Mouse (Mus musculus): ENCODE measurements at regions not wholly inside any gene's neighbourhood (a gene's known extent, or its start where the extent isn't known, plus 50 kb on each side); places are given as distances from the start of the nearest gene placed in this dataset.

- DNase-seq (ENCODE audit: low spot score) (no peak), ATAC-seq (ENCODE audit: low FRiP score) (no peak)
- 93% methylated on average over 2 of the region's 2 CpGs for WGBS
- Histone ChIP-seq H3K9me3 (ENCODE audit: control insufficient read depth, low read length) (no peaks in the 10 kb centered on the region), H3K27ac (ENCODE audit: low read depth, low read length) (no peak overlapping the region), H3K4me2 (replicated peaks; ENCODE audit: low read depth, low read length) (no peak overlapping the region), H3K4me1 (replicated peaks; ENCODE audit: control insufficient read depth, insufficient read depth, low read length) (no peaks in the 10 kb centered on the region), H3K36me3 (ENCODE audit: control insufficient read depth, insufficient read depth, low read length) (no peaks in the 10 kb centered on the region), H3K9ac (ENCODE audit: low read depth, low read length) (no peak overlapping the region), H3K4me3 (ENCODE audit: low read depth, low read length) (no peak overlapping the region), H3K27me3 (ENCODE audit: control insufficient read depth, insufficient read depth, low read length) (no peaks in the 10 kb centered on the region)
Observed at GRCm38 (mm10) chr1:88586128-88586527, 76.3 kb upstream of the Glrp1 start.

GRCm38 (mm10) chr1:88584515-88585033 lies 74.7 kb upstream of the Glrp1 start:
- H3K4me1 ChIP-seq (replicated peaks; ENCODE audit: control insufficient read depth, insufficient read depth, low read length), result no peaks in the 10 kb centered on the region
- H3K27me3 ChIP-seq (ENCODE audit: control insufficient read depth, insufficient read depth, low read length), result no peaks in the 10 kb centered on the region
- H3K27ac ChIP-seq (ENCODE audit: low read depth, low read length), result no peak overlapping the region
- WGBS, result 70% methylated on average over 5 of the region's 5 CpGs
- no peaks in the 10 kb centered on the region for H3K36me3 ChIP-seq (ENCODE audit: control insufficient read depth, insufficient read depth, low read length)
- DNase-seq (ENCODE audit: low spot score) (no peak), ATAC-seq (ENCODE audit: low FRiP score) (no peak)
- H3K9ac ChIP-seq (ENCODE audit: low read depth, low read length), result no peak overlapping the region
- no peaks in the 10 kb centered on the region for H3K9me3 ChIP-seq (ENCODE audit: control insufficient read depth, low read length)
- H3K4me3 ChIP-seq (ENCODE audit: low read depth, low read length), result no peak overlapping the region
- no peak overlapping the region for H3K4me2 ChIP-seq (replicated peaks; ENCODE audit: low read depth, low read length)

- no peak overlapping the region for H3K9ac ChIP-seq (ENCODE audit: low read depth, low read length)
- DNase-seq (ENCODE audit: low spot score) (no peak), ATAC-seq (ENCODE audit: low FRiP score) (no peak)
- H3K9me3 ChIP-seq (ENCODE audit: control insufficient read depth, low read length), result no peaks in the 10 kb centered on the region
- H3K4me3 ChIP-seq (ENCODE audit: low read depth, low read length), result no peak overlapping the region
- H3K4me2 ChIP-seq (replicated peaks; ENCODE audit: low read depth, low read length), result no peak overlapping the region
- H3K4me1 ChIP-seq (replicated peaks; ENCODE audit: control insufficient read depth, insufficient read depth, low read length), result no peaks in the 10 kb centered on the region
- H3K27ac ChIP-seq (ENCODE audit: low read depth, low read length), result no peak overlapping the region
- H3K36me3 ChIP-seq (ENCODE audit: control insufficient read depth, insufficient read depth, low read length), result no peaks in the 10 kb centered on the region
- H3K27me3 ChIP-seq (ENCODE audit: control insufficient read depth, insufficient read depth, low read length), result no peaks in the 10 kb centered on the region
Observed at GRCm38 (mm10) chr1:88578231-88578620, 68.4 kb upstream of the Glrp1 start.

DNA sequence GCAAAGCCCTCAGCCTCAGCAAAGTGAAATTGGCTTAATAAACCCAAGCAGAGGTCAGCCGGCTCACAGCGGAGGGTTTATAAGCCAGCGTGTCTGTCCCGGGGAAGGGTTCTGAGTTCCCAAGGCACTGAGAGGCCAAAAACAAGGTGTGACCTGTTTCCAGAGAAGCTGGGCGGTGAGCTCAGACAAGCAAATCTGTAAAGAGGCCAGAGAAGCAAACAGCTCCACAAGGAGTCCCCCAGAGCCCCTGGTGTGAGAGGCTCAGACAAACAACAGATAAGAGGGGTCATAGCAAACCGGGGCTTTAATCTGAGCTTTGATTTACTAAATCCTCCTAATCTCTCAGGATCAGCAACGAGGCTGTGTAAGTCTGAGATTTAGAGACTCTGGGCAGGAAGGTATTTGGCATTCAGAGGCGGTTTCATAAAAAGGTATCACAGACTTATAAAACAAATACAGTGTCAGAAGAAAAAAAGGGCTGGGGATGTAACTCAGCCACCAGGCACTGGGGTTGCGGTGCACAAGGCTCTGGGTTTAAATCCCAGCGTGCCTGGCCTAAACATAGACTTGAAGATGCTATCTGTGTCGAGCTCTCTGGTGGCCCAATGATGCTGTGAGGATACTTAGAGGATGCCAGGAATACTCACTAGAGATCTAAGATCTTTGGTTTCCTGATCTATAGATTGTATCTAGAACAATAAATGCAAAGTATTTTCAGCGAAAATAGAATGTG lies 67.8 kb upstream of the Glrp1 start:
- H3K4me1 ChIP-seq (replicated peaks; ENCODE audit: control insufficient read depth, insufficient read depth, low read length), result no peaks in the 10 kb centered on the region
- 37% methylated on average over 12 of the region's 12 CpGs for WGBS

GRCm38 (mm10) chr1:88575917-88576669 lies 66.2 kb upstream of the Glrp1 start:
- H3K4me3 ChIP-seq (ENCODE audit: low read depth, low read length), result no peak overlapping the region
- 75% methylated on average over 14 of the region's 14 CpGs for WGBS
- H3K27me3 ChIP-seq (ENCODE audit: control insufficient read depth, insufficient read depth, low read length), result no peaks in the 10 kb centered on the region
- no peak overlapping the region for H3K4me2 ChIP-seq (replicated peaks; ENCODE audit: low read depth, low read length)
- DNase-seq (ENCODE audit: low spot score) (no peak), ATAC-seq (ENCODE audit: low FRiP score) (no peak)
- no peak overlapping the region for H3K27ac ChIP-seq (ENCODE audit: low read depth, low read length)
- no peak overlapping the region for H3K9ac ChIP-seq (ENCODE audit: low read depth, low read length)
- no peaks in the 10 kb centered on the region for H3K36me3 ChIP-seq (ENCODE audit: control insufficient read depth, insufficient read depth, low read length)
- H3K4me1 ChIP-seq (replicated peaks; ENCODE audit: control insufficient read depth, insufficient read depth, low read length), result no peaks in the 10 kb centered on the region
- no peaks in the 10 kb centered on the region for H3K9me3 ChIP-seq (ENCODE audit: control insufficient read depth, low read length)

More for the DNA sequence above, 67.8 kb upstream of the Glrp1 start:
- H3K4me3 ChIP-seq (ENCODE audit: low read depth, low read length), result no peak overlapping the region
- no peak for DNase-seq (ENCODE audit: low spot score)
- no peak overlapping the region for H3K27ac ChIP-seq (ENCODE audit: low read depth, low read length)
- no peak overlapping the region for H3K9ac ChIP-seq (ENCODE audit: low read depth, low read length)
- no peak overlapping the region for H3K4me2 ChIP-seq (replicated peaks; ENCODE audit: low read depth, low read length)
- no peaks in the 10 kb centered on the region for H3K27me3 ChIP-seq (ENCODE audit: control insufficient read depth, insufficient read depth, low read length)
- H3K36me3 ChIP-seq (ENCODE audit: control insufficient read depth, insufficient read depth, low read length), result no peaks in the 10 kb centered on the region
- ATAC-seq (ENCODE audit: low FRiP score), result no peak
- no peaks in the 10 kb centered on the region for H3K9me3 ChIP-seq (ENCODE audit: control insufficient read depth, low read length)

- H3K36me3 ChIP-seq (ENCODE audit: control insufficient read depth, insufficient read depth, low read length), result no peaks in the 10 kb centered on the region
- WGBS, result 67% methylated on average over 4 of the region's 4 CpGs
- no peaks in the 10 kb centered on the region for H3K4me1 ChIP-seq (replicated peaks; ENCODE audit: control insufficient read depth, insufficient read depth, low read length)
- no peak overlapping the region for H3K9ac ChIP-seq (ENCODE audit: low read depth, low read length)
- no peaks in the 10 kb centered on the region for H3K27me3 ChIP-seq (ENCODE audit: control insufficient read depth, insufficient read depth, low read length)
- H3K27ac ChIP-seq (ENCODE audit: low read depth, low read length), result no peak overlapping the region
- H3K4me3 ChIP-seq (ENCODE audit: low read depth, low read length), result no peak overlapping the region
- ATAC-seq (ENCODE audit: low FRiP score), result no peak
- H3K4me2 ChIP-seq (replicated peaks; ENCODE audit: low read depth, low read length), result no peak overlapping the region
- no peaks in the 10 kb centered on the region for H3K9me3 ChIP-seq (ENCODE audit: control insufficient read depth, low read length)
- no peak for DNase-seq (ENCODE audit: low spot score)
Observed at GRCm38 (mm10) chr1:88575291-88575690, 65.4 kb upstream of the Glrp1 start.

DNA sequence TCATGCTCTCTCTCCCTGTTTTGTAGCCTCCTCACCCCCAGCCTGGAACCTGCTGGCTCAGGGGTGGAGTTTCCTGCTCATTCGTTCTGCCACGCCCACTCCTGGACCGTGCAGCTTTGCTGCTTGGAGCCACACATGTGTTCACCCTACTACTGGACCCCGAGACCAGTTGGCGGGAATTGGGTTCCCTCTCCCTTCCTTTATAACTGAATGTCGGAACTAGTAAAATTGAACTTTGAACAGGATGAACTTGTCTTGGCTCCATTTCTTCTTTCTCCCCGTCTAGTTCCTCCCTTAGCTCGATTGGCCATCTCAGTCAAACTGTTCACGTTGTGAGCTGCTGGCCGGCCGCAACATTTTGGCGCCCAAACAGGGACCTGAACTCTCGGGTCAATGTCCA lies 62.3 kb upstream of the Glrp1 start:
- H3K4me3 ChIP-seq (ENCODE audit: low read depth, low read length), result no peak overlapping the region
- no peaks in the 10 kb centered on the region for H3K9me3 ChIP-seq (ENCODE audit: control insufficient read depth, low read length)
- ATAC-seq (ENCODE audit: low FRiP score) (no peak), DNase-seq (ENCODE audit: low spot score) (no peak)
- H3K4me2 ChIP-seq (replicated peaks; ENCODE audit: low read depth, low read length), result no peak overlapping the region
- H3K9ac ChIP-seq (ENCODE audit: low read depth, low read length), result no peak overlapping the region
- 95% methylated on average over 13 of the region's 13 CpGs for WGBS
- no peak overlapping the region for H3K27ac ChIP-seq (ENCODE audit: low read depth, low read length)
- no peaks in the 10 kb centered on the region for H3K27me3 ChIP-seq (ENCODE audit: control insufficient read depth, insufficient read depth, low read length)
- H3K4me1 ChIP-seq (replicated peaks; ENCODE audit: control insufficient read depth, insufficient read depth, low read length), result no peaks in the 10 kb centered on the region
- no peaks in the 10 kb centered on the region for H3K36me3 ChIP-seq (ENCODE audit: control insufficient read depth, insufficient read depth, low read length)

- no peak overlapping the region for H3K9ac ChIP-seq (ENCODE audit: low read depth, low read length)
- ATAC-seq (ENCODE audit: low FRiP score) (no peak), DNase-seq (ENCODE audit: low spot score) (peak; percentile 18)
- no peaks in the 10 kb centered on the region for H3K9me3 ChIP-seq (ENCODE audit: control insufficient read depth, low read length)
- H3K4me3 ChIP-seq (ENCODE audit: low read depth, low read length), result no peak overlapping the region
- no peaks in the 10 kb centered on the region for H3K27me3 ChIP-seq (ENCODE audit: control insufficient read depth, insufficient read depth, low read length)
- 67% methylated on average over 6 of the region's 6 CpGs for WGBS
- peak overlapping the region; percentile 6; the same call in 1 of the 2 replicates for H3K27ac ChIP-seq (ENCODE audit: low read depth, low read length)
- H3K36me3 ChIP-seq (ENCODE audit: control insufficient read depth, insufficient read depth, low read length), result no peaks in the 10 kb centered on the region
- H3K4me2 ChIP-seq (replicated peaks; ENCODE audit: low read depth, low read length), result no peak overlapping the region
- no peaks in the 10 kb centered on the region for H3K4me1 ChIP-seq (replicated peaks; ENCODE audit: control insufficient read depth, insufficient read depth, low read length)
Observed at GRCm38 (mm10) chr1:88568447-88569053, 58.7 kb upstream of the Glrp1 start.

Data from hindbrain, embryonic 11.5 days (tissue).